Mouse (Mus musculus) gastrocnemius, postnatal 14 days (tissue): ENCODE measurements at regions not wholly inside any gene's neighbourhood (a gene's known extent, or its start where the extent isn't known, plus 50 kb on each side); places are given as distances from the start of the nearest gene placed in this dataset.
A peak's percentile ranks its signal among the peaks of the same experiment; 100 is the strongest.

Experiments
- DNase-seq: peaks from one replicate; pipeline ENCODE4 v3.0.0; 2021; ENCODE audit warnings: mixed read lengths
- intact Hi-C: fragments of 180-260 bp; cut with DNase I; formaldehyde crosslinking; loops from one replicate; pipeline ENCODE4 v1.15.1; 2025; ENCODE audit warnings: low total_unique reads

DNA sequence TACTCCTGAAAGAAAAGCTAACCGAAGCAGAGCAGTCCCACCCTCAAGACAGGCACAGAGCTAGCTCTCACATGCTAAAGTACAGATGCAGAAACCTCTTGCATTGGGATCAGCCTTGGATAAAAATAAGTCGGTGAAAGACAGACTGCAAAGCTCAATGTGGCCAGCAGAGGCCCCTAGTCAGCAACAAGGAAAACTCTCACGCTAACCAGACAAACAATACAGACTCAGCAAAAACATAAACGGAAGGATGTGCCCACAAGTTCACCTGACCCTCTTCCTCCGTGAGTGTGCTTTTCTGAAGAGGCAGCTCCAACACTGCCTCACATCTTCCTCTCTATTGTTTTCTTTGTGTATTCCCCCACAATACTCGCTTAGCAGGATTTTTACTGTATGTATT, 77.8 kb downstream of the Rpia start:
- intact Hi-C loops, result loop anchor here (5.0 kb wide), 2 partner anchors 38 to 53 kb away; no protein-coding TSS in a partner anchor
- peak; percentile 26 for DNase-seq

DNA sequence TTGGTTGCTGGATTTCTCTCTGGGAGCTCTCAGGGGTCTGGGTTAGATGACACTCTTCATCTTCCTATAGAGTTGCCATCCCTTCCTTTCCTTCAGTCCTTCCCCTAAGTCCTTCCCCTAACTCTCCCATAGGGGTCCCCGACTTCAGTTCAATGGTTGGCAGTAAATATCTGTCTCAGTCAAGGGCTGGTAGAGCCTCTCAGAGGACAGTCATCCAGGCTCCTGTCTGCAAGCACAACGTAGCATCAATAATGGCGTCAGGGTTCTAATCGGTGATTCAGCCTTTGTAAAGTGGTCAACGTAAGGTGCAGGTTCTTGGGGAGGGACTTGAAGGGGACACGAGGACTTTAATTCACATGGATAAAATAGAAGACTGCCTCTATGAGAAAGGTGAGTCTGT, 78.4 kb downstream of the Rpia start:
- DNase-seq, result no peak
- intact Hi-C loops, result loop anchor here (5.0 kb wide), 2 partner anchors 39 to 54 kb away; no protein-coding TSS in a partner anchor

GRCm38 (mm10) chr6:70713118-70713517, 78.9 kb downstream of the Rpia start:
- intact Hi-C loops, result loop anchor here (5.0 kb wide), 2 partner anchors 39 to 54 kb away; no protein-coding TSS in a partner anchor
- DNase-seq, result no peak

DNA sequence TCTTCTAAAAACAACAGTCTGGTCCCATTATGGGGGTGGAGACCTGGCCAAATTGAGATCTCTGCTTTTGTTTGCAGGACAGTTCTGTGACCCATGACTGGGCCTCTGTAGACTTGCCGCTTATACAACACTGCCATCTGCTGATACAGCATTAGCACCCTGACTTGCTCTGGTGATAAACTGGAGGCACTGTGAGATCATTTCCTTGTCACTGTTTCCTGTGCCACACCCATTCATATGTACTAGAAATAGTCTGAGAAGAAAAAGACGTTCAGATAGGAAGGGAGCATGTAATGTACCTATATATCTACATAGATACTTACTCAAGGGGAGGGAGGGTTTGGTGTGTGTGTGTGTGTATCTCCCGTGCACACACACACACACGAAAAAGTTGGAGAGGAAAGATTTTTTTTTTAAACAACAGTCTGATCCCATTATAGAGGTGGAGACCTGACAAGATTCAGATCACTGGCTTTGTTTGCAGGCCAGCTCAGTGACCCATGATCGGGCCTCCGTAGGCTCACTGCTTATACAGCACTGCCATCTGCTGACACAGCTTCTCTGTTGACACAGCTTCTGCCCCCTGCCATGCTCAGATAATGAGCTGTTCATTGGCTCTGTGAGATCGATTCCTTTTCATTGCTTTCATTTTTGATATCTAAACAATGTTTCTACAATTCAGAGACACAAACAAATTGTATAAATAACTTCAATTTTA, 82.5 kb downstream of the Rpia start:
- intact Hi-C loops, result loop anchor here (5.0 kb wide), 2 partner anchors 43 to 58 kb away; no protein-coding TSS in a partner anchor
- peak; percentile 13 for DNase-seq

DNA sequence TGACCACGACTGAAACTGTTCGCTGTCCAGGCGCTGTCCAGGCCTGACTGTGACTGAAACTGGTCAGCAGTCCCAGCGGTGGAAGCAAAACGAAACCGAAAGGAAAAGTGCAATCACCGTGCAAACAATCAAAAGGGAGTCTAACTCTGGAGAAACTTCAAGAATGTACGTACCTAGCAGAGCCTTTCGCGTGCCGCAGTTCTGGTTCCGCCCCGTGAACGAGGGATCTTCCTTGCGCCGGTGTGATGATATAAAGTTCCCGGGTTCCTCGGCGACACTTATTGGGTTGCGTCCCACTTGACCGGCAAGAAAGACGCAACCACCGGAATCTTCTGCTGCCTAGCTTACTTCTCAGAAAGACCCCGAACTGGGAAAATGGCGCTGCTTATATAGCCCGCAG, 96.4 kb downstream of the Rpia start:
- intact Hi-C loops, result no loop called here

More for the DNA sequence above, 96.4 kb downstream of the Rpia start:
- no peak for DNase-seq
